Mouse (Mus musculus): ENCODE data around the gene Ccdc134. TPM values are rescaled to one million over a fixed set of nuclear protein-coding genes. Genes with fewer than 3 reads are reported as not detected.

Gene Ccdc134
- polyA plus RNA-seq, 1 experiment from 2014 or later = 11.0 TPM

DNA sequence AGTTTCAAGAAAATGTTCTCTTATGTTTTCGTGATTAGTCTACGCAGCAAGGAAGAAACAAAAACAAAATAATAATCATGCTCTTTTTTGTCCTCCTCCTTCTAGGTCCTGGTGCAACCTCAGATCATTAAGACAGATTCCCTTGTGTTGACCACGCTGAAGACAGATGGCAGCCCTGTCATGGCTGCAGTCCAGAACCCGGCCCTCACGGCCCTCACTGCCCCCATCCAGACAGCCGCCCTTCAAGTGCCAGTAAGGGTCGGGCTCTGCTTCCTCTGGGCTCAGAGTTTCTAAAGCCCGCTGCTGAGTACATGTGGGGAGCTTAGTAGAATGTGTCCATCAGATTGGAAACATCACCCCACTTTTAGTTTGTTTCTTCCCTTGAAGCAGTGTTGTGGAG is 44.9 kb downstream of the Ccdc134 start:
- Histone ChIP-seq H3K4me1 (ENCODE audit: control insufficient read depth, insufficient read depth, low read length) (no peaks in the 10 kb centered on the region), H3K27me3 (ENCODE audit: control insufficient read depth, insufficient read depth, low read length) (no peaks in the 10 kb centered on the region), H3K27ac (replicated peaks; ENCODE audit: low read depth, low read length) (no peak overlapping the region), H3K4me3 (replicated peaks; ENCODE audit: low read depth, low read length) (no peak overlapping the region), H3K9ac (replicated peaks; ENCODE audit: low read length) (no peak overlapping the region), H3K4me2 (ENCODE audit: low read length) (no peak overlapping the region), H3K9me3 (ENCODE audit: control insufficient read depth, low read length) (no peaks in the 10 kb centered on the region), H3K36me3 (ENCODE audit: control insufficient read depth, insufficient read depth, low read length) (peaks cover 79% of the 10 kb centered on the region)
- no peak for ATAC-seq (ENCODE audit: low FRiP score, low TSS enrichment)
- no peak for DNase-seq
- 86% methylated on average over 8 of the region's 8 CpGs for WGBS

DNA sequence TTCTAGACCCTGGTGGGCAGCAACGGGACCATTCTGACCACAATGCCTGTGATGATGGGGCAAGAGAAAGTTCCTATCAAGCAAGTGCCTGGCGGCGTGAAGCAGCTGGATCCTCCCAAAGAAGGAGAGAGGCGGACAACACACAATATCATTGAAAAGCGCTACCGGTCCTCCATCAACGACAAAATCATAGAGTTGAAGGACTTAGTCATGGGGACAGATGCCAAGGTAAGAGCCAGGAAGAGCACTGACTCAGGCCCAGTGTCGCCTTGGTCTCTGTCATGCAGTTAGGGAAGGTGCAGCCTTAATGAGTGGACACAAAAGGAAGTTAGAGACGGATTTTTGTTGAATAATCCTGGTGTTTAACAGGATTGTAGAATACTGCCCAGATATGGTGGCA is 47.4 kb downstream of the Ccdc134 start:
- no peak for ATAC-seq (ENCODE audit: low FRiP score, low TSS enrichment)
- no peak for DNase-seq
- Histone ChIP-seq H3K27me3 (ENCODE audit: control insufficient read depth, insufficient read depth, low read length) (no peaks in the 10 kb centered on the region), H3K36me3 (ENCODE audit: control insufficient read depth, insufficient read depth, low read length) (peaks cover 99% of the 10 kb centered on the region), H3K27ac (replicated peaks; ENCODE audit: low read depth, low read length) (no peak overlapping the region), H3K4me1 (ENCODE audit: control insufficient read depth, insufficient read depth, low read length) (no peaks in the 10 kb centered on the region), H3K4me2 (ENCODE audit: low read length) (no peak overlapping the region), H3K4me3 (replicated peaks; ENCODE audit: low read depth, low read length) (no peak overlapping the region), H3K9me3 (ENCODE audit: control insufficient read depth, low read length) (no peaks in the 10 kb centered on the region), H3K9ac (replicated peaks; ENCODE audit: low read length) (no peak overlapping the region)
- 95% methylated on average over 9 of the region's 9 CpGs for WGBS

DNA sequence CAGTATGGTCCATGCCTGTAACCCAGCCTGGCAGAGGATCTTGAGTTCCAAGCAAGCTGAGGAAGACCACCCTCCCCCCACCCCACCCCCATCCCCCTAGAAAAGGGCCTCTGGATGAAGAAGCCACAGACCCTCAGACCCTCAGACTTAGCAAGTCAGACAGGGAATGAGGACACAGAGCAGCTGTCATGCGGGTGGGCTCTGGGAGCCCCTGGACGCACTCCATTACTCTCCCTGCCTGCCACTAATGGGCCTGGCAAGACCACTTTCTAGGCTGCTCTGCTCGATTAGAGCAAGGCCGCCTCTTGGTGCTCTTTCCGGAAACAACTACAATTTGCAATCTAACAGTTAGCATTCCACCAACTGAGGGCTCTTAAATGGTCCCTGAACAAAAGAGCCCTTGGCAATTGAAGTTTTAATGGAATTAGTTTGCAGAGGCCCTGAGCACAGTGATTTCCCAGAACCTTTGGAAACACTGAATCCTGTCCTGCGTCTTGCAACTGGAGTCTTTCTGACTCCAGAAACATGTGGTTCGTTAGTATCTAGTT is 50.1 kb downstream of the Ccdc134 start:
- Histone ChIP-seq H3K4me3 (replicated peaks; ENCODE audit: low read depth, low read length) (no peak overlapping the region), H3K9ac (replicated peaks; ENCODE audit: low read length) (no peak overlapping the region), H3K4me1 (ENCODE audit: control insufficient read depth, insufficient read depth, low read length) (no peaks in the 10 kb centered on the region), H3K27ac (replicated peaks; ENCODE audit: low read depth, low read length) (no peak overlapping the region), H3K36me3 (ENCODE audit: control insufficient read depth, insufficient read depth, low read length) (peaks cover 99% of the 10 kb centered on the region), H3K27me3 (ENCODE audit: control insufficient read depth, insufficient read depth, low read length) (no peaks in the 10 kb centered on the region), H3K9me3 (ENCODE audit: control insufficient read depth, low read length) (no peaks in the 10 kb centered on the region; the same call in 1 of the 2 replicates), H3K4me2 (ENCODE audit: low read length) (no peak overlapping the region)
- DNase-seq = no peak
- no peak for ATAC-seq (ENCODE audit: low FRiP score, low TSS enrichment)
- WGBS = 97% methylated on average over 7 of the region's 7 CpGs

DNA sequence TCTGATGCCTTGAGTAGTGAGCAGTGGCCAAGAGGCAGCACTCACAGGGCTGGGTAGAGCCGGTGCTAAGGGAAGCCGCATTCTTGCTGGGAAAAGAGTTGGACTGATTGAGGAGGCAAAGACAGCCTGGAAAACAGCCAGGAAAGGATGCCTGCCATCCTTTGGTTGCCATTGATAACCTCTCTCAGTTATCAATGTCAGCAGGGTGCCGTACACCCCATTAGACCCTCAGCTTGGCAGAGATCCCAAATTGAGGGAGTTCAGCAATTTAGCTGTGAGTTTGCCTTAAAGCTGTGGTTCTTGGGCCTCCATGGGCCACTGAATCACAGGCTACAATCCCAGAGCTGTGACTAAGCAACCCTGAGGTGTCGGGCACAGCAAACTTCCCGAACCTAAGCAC is 53.4 kb downstream of the Ccdc134 start:
- Histone ChIP-seq H3K4me3 (replicated peaks; ENCODE audit: low read depth, low read length) (no peak overlapping the region), H3K36me3 (ENCODE audit: control insufficient read depth, insufficient read depth, low read length) (peaks cover 100% of the 10 kb centered on the region), H3K27ac (replicated peaks; ENCODE audit: low read depth, low read length) (no peak overlapping the region), H3K27me3 (ENCODE audit: control insufficient read depth, insufficient read depth, low read length) (no peaks in the 10 kb centered on the region), H3K4me2 (ENCODE audit: low read length) (no peak overlapping the region), H3K9ac (replicated peaks; ENCODE audit: low read length) (no peak overlapping the region), H3K9me3 (ENCODE audit: control insufficient read depth, low read length) (no peaks in the 10 kb centered on the region; the same call in 1 of the 2 replicates), H3K4me1 (ENCODE audit: control insufficient read depth, insufficient read depth, low read length) (no peaks in the 10 kb centered on the region)
- WGBS = 92% methylated on average over 5 of the region's 5 CpGs
- DNase-seq (no peak), ATAC-seq (ENCODE audit: low FRiP score, low TSS enrichment) (no peak)

DNA sequence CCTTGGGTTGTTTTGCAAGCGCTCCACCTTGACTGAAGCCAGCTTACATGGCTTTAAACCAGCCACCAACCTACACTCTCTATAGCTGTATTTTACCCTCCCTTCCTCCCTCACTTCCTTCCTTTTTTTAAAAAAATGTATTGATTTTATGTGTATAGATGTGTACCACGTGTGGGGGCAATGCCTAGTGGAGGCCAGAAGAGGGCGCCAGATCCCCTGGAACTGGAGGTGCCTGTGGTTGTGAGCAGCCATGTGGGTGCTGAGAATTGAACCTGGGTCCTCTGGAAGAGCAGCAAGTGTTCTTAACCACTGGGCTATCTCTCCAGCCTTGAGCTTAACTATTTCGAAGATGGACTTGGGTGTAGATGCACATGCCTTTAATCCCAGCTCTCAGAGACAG is 54.6 kb downstream of the Ccdc134 start:
- ATAC-seq (ENCODE audit: low FRiP score, low TSS enrichment) (no peak), DNase-seq (no peak)
- Histone ChIP-seq H3K4me3 (replicated peaks; ENCODE audit: low read depth, low read length) (no peak overlapping the region), H3K36me3 (ENCODE audit: control insufficient read depth, insufficient read depth, low read length) (peaks cover 100% of the 10 kb centered on the region), H3K9me3 (ENCODE audit: control insufficient read depth, low read length) (no peaks in the 10 kb centered on the region; the same call in 1 of the 2 replicates), H3K9ac (replicated peaks; ENCODE audit: low read length) (no peak overlapping the region), H3K4me2 (ENCODE audit: low read length) (no peak overlapping the region), H3K27me3 (ENCODE audit: control insufficient read depth, insufficient read depth, low read length) (no peaks in the 10 kb centered on the region), H3K27ac (replicated peaks; ENCODE audit: low read depth, low read length) (no peak overlapping the region), H3K4me1 (ENCODE audit: control insufficient read depth, insufficient read depth, low read length) (no peaks in the 10 kb centered on the region)
- 97% methylated on average over 4 of the region's 4 CpGs for whole genome bisulfite sequencing

DNA sequence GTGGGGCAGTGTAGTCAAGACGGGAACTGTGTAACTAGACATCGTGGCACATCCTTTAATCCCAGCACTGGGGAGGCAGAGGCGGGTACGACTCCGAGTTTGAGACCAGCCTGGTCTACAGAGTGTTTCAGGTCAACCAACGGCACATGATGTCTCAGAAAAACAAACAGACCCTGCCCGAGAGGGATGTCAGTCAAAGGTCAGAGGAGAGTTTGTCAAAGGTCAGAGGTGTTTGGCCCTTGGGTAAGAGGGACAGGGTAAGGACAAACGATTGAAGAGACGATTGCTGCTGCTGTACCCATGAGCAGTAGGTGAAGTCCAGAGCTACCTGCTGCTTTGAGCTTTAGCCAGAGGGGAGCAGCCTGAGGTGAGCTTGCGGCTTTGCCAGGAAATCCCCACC is 55.9 kb downstream of the Ccdc134 start:
- H3K36me3 ChIP-seq (ENCODE audit: control insufficient read depth, insufficient read depth, low read length) = peaks cover 100% of the 10 kb centered on the region
- no peaks in the 10 kb centered on the region for H3K4me1 ChIP-seq (ENCODE audit: control insufficient read depth, insufficient read depth, low read length)
- DNase-seq (no peak), ATAC-seq (ENCODE audit: low FRiP score, low TSS enrichment) (no peak)
- H3K27me3 ChIP-seq (ENCODE audit: control insufficient read depth, insufficient read depth, low read length) = no peaks in the 10 kb centered on the region
- no peak overlapping the region for H3K27ac ChIP-seq (replicated peaks; ENCODE audit: low read depth, low read length)
- no peaks in the 10 kb centered on the region; the same call in 1 of the 2 replicates for H3K9me3 ChIP-seq (ENCODE audit: control insufficient read depth, low read length)
- no peak overlapping the region for H3K9ac ChIP-seq (replicated peaks; ENCODE audit: low read length)
- 89% methylated on average over 10 of the region's 10 CpGs for WGBS
- no peak overlapping the region for H3K4me2 ChIP-seq (ENCODE audit: low read length)
- H3K4me3 ChIP-seq (replicated peaks; ENCODE audit: low read depth, low read length) = no peak overlapping the region

DNA sequence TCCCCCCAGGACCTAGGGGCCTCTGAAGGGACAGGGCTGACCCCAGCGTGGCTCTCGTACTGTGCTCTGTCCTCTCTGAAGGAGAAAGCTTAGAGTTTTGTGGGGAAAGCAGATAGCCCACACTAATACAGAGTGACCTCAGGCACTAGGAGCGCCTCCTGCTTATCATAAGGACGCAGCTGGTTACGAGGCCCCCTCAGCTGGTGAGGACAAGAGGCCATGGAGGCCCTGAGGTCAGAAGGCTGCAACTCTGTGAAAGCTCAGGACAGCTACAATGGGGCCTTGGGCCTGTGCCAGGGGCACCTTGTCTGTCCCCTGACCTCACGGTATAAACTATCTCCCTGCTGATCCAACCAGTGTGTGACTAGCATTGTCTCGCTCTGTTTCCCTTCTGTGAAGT is 56.5 kb downstream of the Ccdc134 start:
- H3K4me3 ChIP-seq (replicated peaks; ENCODE audit: low read depth, low read length) = no peak overlapping the region
- WGBS = 84% methylated on average over 7 of the region's 7 CpGs
- H3K4me2 ChIP-seq (ENCODE audit: low read length) = no peak overlapping the region
- no peaks in the 10 kb centered on the region for H3K4me1 ChIP-seq (ENCODE audit: control insufficient read depth, insufficient read depth, low read length)
- no peaks in the 10 kb centered on the region for H3K27me3 ChIP-seq (ENCODE audit: control insufficient read depth, insufficient read depth, low read length)
- ATAC-seq (ENCODE audit: low FRiP score, low TSS enrichment) (no peak), DNase-seq (no peak)
- H3K9ac ChIP-seq (replicated peaks; ENCODE audit: low read length) = no peak overlapping the region
- no peak overlapping the region for H3K27ac ChIP-seq (replicated peaks; ENCODE audit: low read depth, low read length)
- H3K36me3 ChIP-seq (ENCODE audit: control insufficient read depth, insufficient read depth, low read length) = peaks cover 100% of the 10 kb centered on the region
- no peaks in the 10 kb centered on the region; the same call in 1 of the 2 replicates for H3K9me3 ChIP-seq (ENCODE audit: control insufficient read depth, low read length)

DNA sequence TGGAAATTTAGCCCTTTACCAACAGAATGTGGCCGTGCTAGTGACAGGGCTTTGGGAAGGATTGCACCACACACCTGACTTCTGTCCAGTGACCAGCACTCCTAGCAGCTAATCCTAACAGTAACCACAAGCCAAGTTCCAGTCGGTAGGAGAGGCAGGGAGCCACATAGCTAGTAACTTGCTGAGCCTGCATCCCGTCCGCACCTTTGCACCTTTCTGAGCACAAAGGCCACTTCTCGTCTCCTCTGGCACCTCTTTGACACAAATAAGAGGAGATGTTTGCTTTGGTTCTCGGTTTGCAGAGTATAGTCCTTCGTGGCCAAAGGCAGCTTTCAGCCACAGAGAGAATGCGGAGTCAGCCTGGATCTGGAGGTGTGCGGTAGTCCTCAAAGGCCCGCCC is 56.9 kb downstream of the Ccdc134 start:
- Histone ChIP-seq H3K27ac (replicated peaks; ENCODE audit: low read depth, low read length) (no peak overlapping the region), H3K4me1 (ENCODE audit: control insufficient read depth, insufficient read depth, low read length) (no peaks in the 10 kb centered on the region), H3K36me3 (ENCODE audit: control insufficient read depth, insufficient read depth, low read length) (peaks cover 100% of the 10 kb centered on the region), H3K9ac (replicated peaks; ENCODE audit: low read length) (no peak overlapping the region), H3K27me3 (ENCODE audit: control insufficient read depth, insufficient read depth, low read length) (no peaks in the 10 kb centered on the region), H3K4me2 (ENCODE audit: low read length) (no peak overlapping the region), H3K9me3 (ENCODE audit: control insufficient read depth, low read length) (no peaks in the 10 kb centered on the region; the same call in 1 of the 2 replicates), H3K4me3 (replicated peaks; ENCODE audit: low read depth, low read length) (no peak overlapping the region)
- ATAC-seq (ENCODE audit: low FRiP score, low TSS enrichment) (no peak), DNase-seq (no peak)
- WGBS = 93% methylated on average over 10 of the region's 10 CpGs

DNA sequence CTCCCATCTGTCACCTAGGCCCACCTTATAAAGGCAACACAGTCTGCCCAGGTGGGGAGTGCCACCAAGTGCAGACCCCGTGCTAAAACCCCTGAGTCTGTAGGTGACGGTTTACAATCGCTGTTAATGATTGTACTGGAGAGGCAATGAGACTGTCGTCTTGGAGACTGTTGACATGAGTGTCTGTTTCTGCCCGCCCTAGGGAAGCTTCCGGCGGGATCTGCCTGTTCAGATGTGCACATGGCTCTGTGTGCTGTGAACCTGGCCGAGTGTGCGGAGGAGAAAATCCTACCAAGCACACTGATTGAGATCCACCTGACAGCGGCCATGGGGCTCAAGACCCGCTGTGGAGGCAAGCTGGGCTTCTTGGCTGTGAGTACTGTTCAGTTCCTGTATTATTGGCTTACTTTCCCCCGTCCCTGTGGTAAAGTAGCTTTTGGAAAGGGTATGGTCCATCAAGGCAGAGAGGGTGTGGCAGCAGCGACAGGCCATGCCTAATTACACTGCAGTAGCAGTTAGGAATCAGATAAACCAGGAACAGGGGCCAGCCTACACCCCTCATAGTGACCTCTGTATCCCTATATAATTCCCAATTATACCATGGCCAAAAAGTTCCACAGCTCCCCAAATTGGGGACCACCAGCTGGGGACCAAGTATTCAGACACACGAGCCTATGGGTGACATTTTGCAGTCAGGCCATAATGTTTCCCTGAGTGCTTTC is 57.5 kb downstream of the Ccdc134 start:
- ATAC-seq (ENCODE audit: low FRiP score, low TSS enrichment) = no peak
- no peak overlapping the region for H3K27ac ChIP-seq (replicated peaks; ENCODE audit: low read depth, low read length)
- H3K4me3 ChIP-seq (replicated peaks; ENCODE audit: low read depth, low read length) = no peak overlapping the region
- no peaks in the 10 kb centered on the region for H3K4me1 ChIP-seq (ENCODE audit: control insufficient read depth, insufficient read depth, low read length)
- H3K27me3 ChIP-seq (ENCODE audit: control insufficient read depth, insufficient read depth, low read length) = no peaks in the 10 kb centered on the region
- 93% methylated on average over 14 of the region's 14 CpGs for WGBS
- H3K4me2 ChIP-seq (ENCODE audit: low read length) = no peak overlapping the region
- no peak overlapping the region for H3K9ac ChIP-seq (replicated peaks; ENCODE audit: low read length)
- no peak for DNase-seq
- H3K9me3 ChIP-seq (ENCODE audit: control insufficient read depth, low read length) = no peaks in the 10 kb centered on the region; the same call in 1 of the 2 replicates
- peaks cover 100% of the 10 kb centered on the region for H3K36me3 ChIP-seq (ENCODE audit: control insufficient read depth, insufficient read depth, low read length)

Measured in midbrain, embryonic 14.5 days (tissue).